Mouse (Mus musculus) embryo, embryonic 11.5 days (tissue): Measurements from ENCODE around the gene Disp1.

Source experiments
- DNase-seq: peaks from one replicate; pipeline ENCODE4 v3.0.0-alpha.2; 2012; ENCODE audit warnings: low read depth, low spot score

Disp1 gene

GRCm38 (mm10) chr1:183133440-183133839 lies 87.9 kb downstream of the Disp1 start:
- no peak for DNase-seq

GRCm38 (mm10) chr1:183127246-183127645 lies 94.1 kb downstream of the Disp1 start:
- no peak for DNase-seq

- DNase-seq = no peak
These were observed 97.6 kb downstream of the Disp1 start for GRCm38 (mm10) chr1:183123725-183124124.

- no peak for DNase-seq
These were observed 100.9 kb downstream of the Disp1 start for GRCm38 (mm10) chr1:183120341-183120923.

- DNase-seq = no peak
These were observed 103.2 kb downstream of the Disp1 start for GRCm38 (mm10) chr1:183117827-183118825.

GRCm38 (mm10) chr1:183116946-183117826 lies 104.1 kb downstream of the Disp1 start:
- DNase-seq = no peak

- DNase-seq = no peak
These were observed 104.9 kb downstream of the Disp1 start for GRCm38 (mm10) chr1:183116441-183116840.

- DNase-seq = no peak
These were observed 106.2 kb downstream of the Disp1 start for GRCm38 (mm10) chr1:183115076-183115475.

GRCm38 (mm10) chr1:183114554-183114953 lies 106.8 kb downstream of the Disp1 start:
- DNase-seq = no peak

- DNase-seq = no peak
These were observed 107.8 kb downstream of the Disp1 start for GRCm38 (mm10) chr1:183113546-183113945.

GRCm38 (mm10) chr1:183107476-183107875 lies 113.8 kb downstream of the Disp1 start:
- DNase-seq = no peak

- DNase-seq = no peak
These were observed 116.6 kb downstream of the Disp1 start for GRCm38 (mm10) chr1:183104696-183105095.

GRCm38 (mm10) chr1:183102775-183103174 lies 118.5 kb downstream of the Disp1 start:
- DNase-seq = no peak

GRCm38 (mm10) chr1:183102153-183102552 lies 119.2 kb downstream of the Disp1 start:
- DNase-seq = peak; percentile 36

- DNase-seq = no peak
These were observed 120.0 kb downstream of the Disp1 start for GRCm38 (mm10) chr1:183101371-183101770.

- no peak for DNase-seq
These were observed 121.1 kb downstream of the Disp1 start for GRCm38 (mm10) chr1:183100245-183100644.

GRCm38 (mm10) chr1:183099686-183100085 lies 121.6 kb downstream of the Disp1 start:
- no peak for DNase-seq

- no peak for DNase-seq
These were observed 123.7 kb downstream of the Disp1 start for GRCm38 (mm10) chr1:183097606-183098005.

GRCm38 (mm10) chr1:183095454-183096088 lies 125.8 kb downstream of the Disp1 start:
- no peak for DNase-seq

- DNase-seq = no peak
These were observed 129.0 kb downstream of the Disp1 start for GRCm38 (mm10) chr1:183092296-183092695.

- no peak for DNase-seq
These were observed 130.1 kb downstream of the Disp1 start for GRCm38 (mm10) chr1:183091203-183091602.
